Mouse (Mus musculus) C3H10T1/2 (cell line): ENCODE results near the gene Sag. TPM values are rescaled to one million over a fixed set of nuclear protein-coding genes. Genes with fewer than 3 reads are reported as not detected.

Experiments
- polyA plus RNA-seq, 2 experiments: library from polyadenylated mRNA; unstranded; fragments of >200 nt; fragmentation: generic; extraction: Trizol; gene quantifications; one replicate each; pipeline ENCODE4 v1.2.1; 2012; ENCODE audit warnings: missing spikeins in 2 of 2

Sag gene
- 1 to 10 TPM in 1 of 2 experiments, under 1 TPM in 1; 0.39 to 1.0 TPM for polyA plus RNA-seq

DNA sequence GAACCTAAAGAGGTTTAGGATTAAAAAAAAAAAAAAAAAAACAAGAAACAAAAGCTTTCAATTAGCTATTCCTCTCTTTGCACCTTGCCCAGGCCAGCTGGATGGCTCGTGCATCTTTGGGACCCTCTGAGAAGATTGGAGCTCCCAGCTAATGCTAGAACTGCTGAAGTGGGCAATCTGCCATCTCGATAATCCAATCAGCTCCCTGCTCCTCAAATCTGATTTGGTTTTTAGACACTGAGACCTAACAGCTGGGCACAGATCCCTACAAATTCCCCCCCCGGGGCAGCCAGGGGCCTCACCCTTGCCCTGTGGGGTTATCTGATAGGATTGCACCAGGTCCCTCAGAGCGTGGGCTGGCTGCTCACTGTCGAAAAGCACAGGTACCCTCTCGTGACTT lies at the start of gene Sag:
Sag (plus strand) TSS at position 105 of the 400 bp plus-strand sequence.

GRCm38 (mm10) chr1:87755641-87756470 lies 47.6 kb upstream of the Sag start, which contains the start of gene Atg16l1:
Atg16l1 (plus strand) TSS chr1:87755870.

DNA sequence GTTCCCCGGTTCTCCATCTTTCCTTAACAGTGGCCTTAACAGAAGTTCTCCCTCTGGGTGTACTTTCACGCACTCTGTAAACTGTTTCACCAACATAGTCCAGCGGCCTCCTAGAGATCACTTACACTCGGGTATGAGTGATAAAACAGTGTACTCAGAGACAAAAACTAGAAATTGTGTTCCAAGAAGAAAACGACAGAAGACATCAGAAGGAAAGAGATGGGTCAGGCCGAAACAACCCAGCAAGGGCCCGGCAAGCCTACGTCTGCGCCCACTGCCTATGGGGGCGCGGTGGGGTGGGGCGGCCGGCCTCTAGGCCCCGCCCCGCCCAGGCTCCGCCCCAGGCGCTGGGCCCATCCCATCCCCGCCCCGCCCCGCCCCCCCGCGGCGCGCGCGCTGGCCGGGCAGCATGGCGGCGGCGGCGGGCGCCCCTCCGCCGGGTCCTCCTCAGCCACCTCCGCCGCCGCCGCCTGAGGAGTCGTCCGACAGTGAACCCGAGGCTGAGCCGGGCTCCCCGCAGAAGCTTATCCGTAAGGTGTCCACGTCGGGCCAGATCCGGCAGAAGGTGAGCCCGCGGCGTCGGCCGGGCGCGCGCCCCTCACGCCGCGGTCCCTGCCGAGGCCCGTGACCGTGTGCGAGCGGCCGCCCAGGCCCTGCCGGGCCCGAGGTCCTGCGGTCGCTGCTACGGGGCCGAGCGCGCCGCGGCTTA lies 49.6 kb downstream of the Sag start, which contains the start of gene Dgkd:
Dgkd (plus strand) TSS at position 396 of the 709 bp plus-strand sequence.

Other genes starting within 250 kb of the Sag start
- 10 to 100 TPM in 1 of 2 experiments, 1 to 10 TPM in 1; 5.5 to 58.7 TPM for gene Ngef, start 229.8 kb upstream of the Sag start, polyA plus RNA-seq
- gene Inpp5d, start 183.4 kb upstream of the Sag start, polyA plus RNA-seq = under 1 TPM; 0.01 to 0.02 TPM
- 10 to 100 TPM in 1 of 2 experiments, 1 to 10 TPM in 1; 4.9 to 13.7 TPM for gene Atg16l1, start 47.8 kb upstream of the Sag start, polyA plus RNA-seq
- gene Dgkd, start 49.6 kb downstream of the Sag start, polyA plus RNA-seq = 10 to 100 TPM in 1 of 2 experiments, 1 to 10 TPM in 1; 6.0 to 14.2 TPM
- gene Usp40, start 204.9 kb downstream of the Sag start, polyA plus RNA-seq = 10 to 100 TPM in 1 of 2 experiments, under 1 TPM in 1; 0.91 to 11.6 TPM